Mouse (Mus musculus) embryo, embryonic 10.5 days (tissue): ENCODE measurements around the gene Cpne9.

Source experiments
- DNase-seq: peaks from one replicate; pipeline ENCODE4 v3.0.0-alpha.2; 2015; ENCODE audit warnings: low spot score

Gene Cpne9

GRCm38 (mm10) chr6:113282101-113282802 lies at the start of gene Cpne9:
Cpne9 (plus strand) TSS chr6:113282307.
- peak; percentile 83 for DNase-seq

GRCm38 (mm10) chr6:113235141-113235540 lies 47.0 kb upstream of the Cpne9 start:
- DNase-seq, result no peak

- DNase-seq, result peak; percentile 98
Measured at GRCm38 (mm10) chr6:113237542-113238270, 44.4 kb upstream of the Cpne9 start, which contains the start of gene Mtmr14. Mtmr14 (plus strand) TSS chr6:113237843.

GRCm38 (mm10) chr6:113238442-113238841 lies 43.7 kb upstream of the Cpne9 start:
- peak; percentile 2 for DNase-seq

- no peak for DNase-seq
Measured at GRCm38 (mm10) chr6:113242753-113243152, 39.4 kb upstream of the Cpne9 start.

GRCm38 (mm10) chr6:113245585-113245984 lies 36.5 kb upstream of the Cpne9 start:
- no peak for DNase-seq

GRCm38 (mm10) chr6:113250786-113251185 lies 31.3 kb upstream of the Cpne9 start:
- no peak for DNase-seq

GRCm38 (mm10) chr6:113251921-113252320 lies 30.2 kb upstream of the Cpne9 start:
- DNase-seq, result no peak

GRCm38 (mm10) chr6:113254899-113255298 lies 27.2 kb upstream of the Cpne9 start:
- DNase-seq, result no peak

- no peak for DNase-seq
Measured at GRCm38 (mm10) chr6:113261174-113261858, 20.8 kb upstream of the Cpne9 start.

GRCm38 (mm10) chr6:113263531-113263930 lies 18.6 kb upstream of the Cpne9 start:
- no peak for DNase-seq

GRCm38 (mm10) chr6:113264429-113264828 lies 17.7 kb upstream of the Cpne9 start:
- DNase-seq, result no peak

GRCm38 (mm10) chr6:113266996-113267655 lies 15.0 kb upstream of the Cpne9 start:
- DNase-seq, result no peak

GRCm38 (mm10) chr6:113267988-113268387 lies 14.1 kb upstream of the Cpne9 start:
- no peak for DNase-seq

- DNase-seq, result no peak
Measured at GRCm38 (mm10) chr6:113272365-113272764, 9.7 kb upstream of the Cpne9 start.

- DNase-seq, result no peak
Measured at GRCm38 (mm10) chr6:113276846-113277245, 5.3 kb upstream of the Cpne9 start.

GRCm38 (mm10) chr6:113281676-113282075 lies 431 bp upstream of the Cpne9 start:
- no peak for DNase-seq

- no peak for DNase-seq
Measured at GRCm38 (mm10) chr6:113282969-113283368, 862 bp downstream of the Cpne9 start.

GRCm38 (mm10) chr6:113283500-113283899 lies 1.4 kb downstream of the Cpne9 start:
- DNase-seq, result no peak

GRCm38 (mm10) chr6:113284931-113285330 lies 2.8 kb downstream of the Cpne9 start:
- no peak for DNase-seq

- no peak for DNase-seq
Measured at GRCm38 (mm10) chr6:113286316-113286715, 4.2 kb downstream of the Cpne9 start.

- no peak for DNase-seq
Measured at GRCm38 (mm10) chr6:113287236-113287635, 5.1 kb downstream of the Cpne9 start.
